Mouse (Mus musculus) 3T3-L1 (cell line): ENCODE data around the gene St5.

ENCODE experiments used
- DNase-seq: peaks from one replicate; pipeline ENCODE4 v3.0.0-alpha.2; 2015; ENCODE audit warnings: low read depth, low spot score

Gene St5

GRCm38 (mm10) chr7:109529741-109530140 lies 173.7 kb downstream of the St5 start:
- DNase-seq: no peak

GRCm38 (mm10) chr7:109528356-109528755 lies 175.0 kb downstream of the St5 start:
- peak; percentile 61 for DNase-seq

GRCm38 (mm10) chr7:109527536-109527935 lies 175.9 kb downstream of the St5 start:
- no peak for DNase-seq

GRCm38 (mm10) chr7:109525740-109526663 lies 177.4 kb downstream of the St5 start:
- no peak for DNase-seq

- DNase-seq: no peak
Measured at GRCm38 (mm10) chr7:109524763-109525162, 178.6 kb downstream of the St5 start.

- no peak for DNase-seq
Measured at GRCm38 (mm10) chr7:109524442-109524744, 179.0 kb downstream of the St5 start.

- DNase-seq: peak; percentile 87
Measured at GRCm38 (mm10) chr7:109523741-109524441, 179.5 kb downstream of the St5 start.

GRCm38 (mm10) chr7:109523304-109523703 lies 180.1 kb downstream of the St5 start:
- DNase-seq: no peak

- DNase-seq: no peak
Measured at GRCm38 (mm10) chr7:109522084-109522483, 181.3 kb downstream of the St5 start.

- peak; percentile 20 for DNase-seq
Measured at GRCm38 (mm10) chr7:109519936-109520335, 183.5 kb downstream of the St5 start.

GRCm38 (mm10) chr7:109518838-109519696 lies 184.3 kb downstream of the St5 start, which contains the start of gene Rpl27a:
Rpl27a (plus strand) TSS chr7:109519147.
- peak; percentile 94 for DNase-seq

- DNase-seq: peak; percentile 44
Measured at GRCm38 (mm10) chr7:109518036-109518681, 185.2 kb downstream of the St5 start.

- DNase-seq: no peak
Measured at GRCm38 (mm10) chr7:109516500-109516899, 186.9 kb downstream of the St5 start.

GRCm38 (mm10) chr7:109511838-109512237 lies 191.6 kb downstream of the St5 start:
- no peak for DNase-seq

- DNase-seq: no peak
Measured at GRCm38 (mm10) chr7:109510799-109511198, 192.6 kb downstream of the St5 start.

- no peak for DNase-seq
Measured at GRCm38 (mm10) chr7:109508034-109508433, 195.4 kb downstream of the St5 start, which contains the start of gene Trim66. Trim66 (minus strand) TSS chr7:109508134.

- DNase-seq: no peak
Measured at GRCm38 (mm10) chr7:109507572-109507971, 195.8 kb downstream of the St5 start.

- DNase-seq: no peak
Measured at GRCm38 (mm10) chr7:109507119-109507518, 196.3 kb downstream of the St5 start.

- no peak for DNase-seq
Measured at GRCm38 (mm10) chr7:109497507-109497906, 205.9 kb downstream of the St5 start.

- DNase-seq: no peak
Measured at GRCm38 (mm10) chr7:109493319-109494316, 209.8 kb downstream of the St5 start.
